Mouse (Mus musculus): ENCODE measurements around the gene Scnm1. TPM values are rescaled to one million over a fixed set of nuclear protein-coding genes. Genes with fewer than 3 reads are reported as not detected.

Scnm1 gene
- polyA plus RNA-seq, 1 experiment: 25.2 TPM

GRCm38 (mm10) chr3:95130081-95130480, 3.7 kb downstream of the Scnm1 start:
- Histone ChIP-seq H3K36me3 (ENCODE audit: control insufficient read depth, insufficient read depth, low read length) (peaks cover 3% of the 10 kb centered on the region; the same call in 1 of the 2 replicates), H3K4me1 (ENCODE audit: control insufficient read depth, insufficient read depth, insufficient read length) (peaks cover 4% of the 10 kb centered on the region), H3K27ac (ENCODE audit: insufficient read depth, low read length) (no peak overlapping the region), H3K27me3 (ENCODE audit: control insufficient read depth, insufficient read depth, low read length) (no peaks in the 10 kb centered on the region), H3K4me3 (ENCODE audit: extremely low read depth, insufficient read depth, insufficient read length) (no peak overlapping the region)
- no peak for DNase-seq (ENCODE audit: low read depth in 1 of 2, low spot score in 2 of 2)
- 95% methylated on average over 5 of the region's 5 CpGs for WGBS
- no peak for TF ChIP-seq CTCF (IDR thresholded peaks at IDR 0.05; ENCODE audit: extremely low read depth, insufficient read depth, insufficient read length, insufficient replicate concordance)
- no peak for TF ChIP-seq POLR2A (IDR thresholded peaks at IDR 0.05; ENCODE audit: low read depth, low read length)

- Histone ChIP-seq H3K36me3 (ENCODE audit: control insufficient read depth, insufficient read depth, low read length) (peaks cover 3% of the 10 kb centered on the region; the same call in 1 of the 2 replicates), H3K27ac (ENCODE audit: insufficient read depth, low read length) (no peak overlapping the region), H3K4me3 (ENCODE audit: extremely low read depth, insufficient read depth, insufficient read length) (no peak overlapping the region), H3K27me3 (ENCODE audit: control insufficient read depth, insufficient read depth, low read length) (no peaks in the 10 kb centered on the region), H3K4me1 (ENCODE audit: control insufficient read depth, insufficient read depth, insufficient read length) (peaks cover 4% of the 10 kb centered on the region)
- DNase-seq (ENCODE audit: low read depth in 1 of 2, low spot score in 2 of 2): no peak
- 83% methylated on average over 6 of the region's 6 CpGs for WGBS
- TF ChIP-seq CTCF (IDR thresholded peaks at IDR 0.05; ENCODE audit: extremely low read depth, insufficient read depth, insufficient read length, insufficient replicate concordance) (no peak), POLR2A (IDR thresholded peaks at IDR 0.05; ENCODE audit: low read depth, low read length) (no peak)
Observed at GRCm38 (mm10) chr3:95129226-95129651, 4.6 kb downstream of the Scnm1 start.

GRCm38 (mm10) chr3:95124972-95125371, 8.8 kb downstream of the Scnm1 start:
- Histone ChIP-seq H3K27me3 (ENCODE audit: control insufficient read depth, insufficient read depth, low read length) (no peaks in the 10 kb centered on the region), H3K4me1 (ENCODE audit: control insufficient read depth, insufficient read depth, insufficient read length) (no peaks in the 10 kb centered on the region), H3K36me3 (ENCODE audit: control insufficient read depth, insufficient read depth, low read length) (peaks cover 21% of the 10 kb centered on the region), H3K27ac (ENCODE audit: insufficient read depth, low read length) (no peak overlapping the region), H3K4me3 (ENCODE audit: extremely low read depth, insufficient read depth, insufficient read length) (no peak overlapping the region)
- WGBS: 50% methylated on average over 5 of the region's 5 CpGs
- DNase-seq (ENCODE audit: low read depth in 1 of 2, low spot score in 2 of 2): no peak
- no peak for TF ChIP-seq CTCF (IDR thresholded peaks at IDR 0.05; ENCODE audit: extremely low read depth, insufficient read depth, insufficient read length, insufficient replicate concordance)
- no peak for TF ChIP-seq POLR2A (IDR thresholded peaks at IDR 0.05; ENCODE audit: low read depth, low read length)

GRCm38 (mm10) chr3:95124246-95124645, 9.6 kb downstream of the Scnm1 start, which contains the start of gene Tmod4:
TSS of gene Tmod4 (plus strand) at chr3:95124476.
- peaks cover 24% of the 10 kb centered on the region for H3K36me3 ChIP-seq (ENCODE audit: control insufficient read depth, insufficient read depth, low read length)

GRCm38 (mm10) chr3:95121580-95121979, 12.2 kb downstream of the Scnm1 start:
- no peak for DNase-seq (ENCODE audit: low read depth in 1 of 2, low spot score in 2 of 2)
- Histone ChIP-seq H3K4me3 (ENCODE audit: extremely low read depth, insufficient read depth, insufficient read length) (no peak overlapping the region), H3K27ac (ENCODE audit: insufficient read depth, low read length) (no peak overlapping the region), H3K27me3 (ENCODE audit: control insufficient read depth, insufficient read depth, low read length) (no peaks in the 10 kb centered on the region), H3K36me3 (ENCODE audit: control insufficient read depth, insufficient read depth, low read length) (peaks cover 28% of the 10 kb centered on the region), H3K4me1 (ENCODE audit: control insufficient read depth, insufficient read depth, insufficient read length) (no peaks in the 10 kb centered on the region)
- WGBS: 72% methylated on average over 6 of the region's 6 CpGs
- TF ChIP-seq CTCF (IDR thresholded peaks at IDR 0.05; ENCODE audit: extremely low read depth, insufficient read depth, insufficient read length, insufficient replicate concordance) (no peak), POLR2A (IDR thresholded peaks at IDR 0.05; ENCODE audit: low read depth, low read length) (no peak)

More at GRCm38 (mm10) chr3:95124246-95124645, 9.6 kb downstream of the Scnm1 start, which contains the start of gene Tmod4:
- no peak within 1 kb of the TSS for H3K4me3 ChIP-seq (ENCODE audit: extremely low read depth, insufficient read depth, insufficient read length)
- H3K27me3 ChIP-seq (ENCODE audit: control insufficient read depth, insufficient read depth, low read length): no peaks in the 10 kb centered on the region
- no peak within 1 kb of the TSS for H3K27ac ChIP-seq (ENCODE audit: insufficient read depth, low read length)
- no peak for DNase-seq (ENCODE audit: low read depth in 1 of 2, low spot score in 2 of 2)
- H3K4me1 ChIP-seq (ENCODE audit: control insufficient read depth, insufficient read depth, insufficient read length): no peaks in the 10 kb centered on the region
- TF ChIP-seq POLR2A (IDR thresholded peaks at IDR 0.05; ENCODE audit: low read depth, low read length): no peak
- TF ChIP-seq CTCF (IDR thresholded peaks at IDR 0.05; ENCODE audit: extremely low read depth, insufficient read depth, insufficient read length, insufficient replicate concordance): peak; percentile 30; the same call in 1 of the 2 replicates
- WGBS: 74% methylated on average over 6 of the region's 6 CpGs

- no peaks in the 10 kb centered on the region for H3K27me3 ChIP-seq (ENCODE audit: control insufficient read depth, insufficient read depth, low read length)
- no peak overlapping the region for H3K4me3 ChIP-seq (ENCODE audit: extremely low read depth, insufficient read depth, insufficient read length)
- 91% methylated on average over 2 of the region's 2 CpGs for WGBS
- no peak for DNase-seq (ENCODE audit: low read depth in 1 of 2, low spot score in 2 of 2)
- H3K4me1 ChIP-seq (ENCODE audit: control insufficient read depth, insufficient read depth, insufficient read length): no peaks in the 10 kb centered on the region
- H3K27ac ChIP-seq (ENCODE audit: insufficient read depth, low read length): no peak overlapping the region
- peaks cover 31% of the 10 kb centered on the region for H3K36me3 ChIP-seq (ENCODE audit: control insufficient read depth, insufficient read depth, low read length)
- TF ChIP-seq POLR2A (IDR thresholded peaks at IDR 0.05; ENCODE audit: low read depth, low read length) (no peak), CTCF (IDR thresholded peaks at IDR 0.05; ENCODE audit: extremely low read depth, insufficient read depth, insufficient read length, insufficient replicate concordance) (no peak)
Observed at GRCm38 (mm10) chr3:95117751-95118150, 16.1 kb downstream of the Scnm1 start.

GRCm38 (mm10) chr3:95112760-95113159, 21.1 kb downstream of the Scnm1 start:
- TF ChIP-seq CTCF (IDR thresholded peaks at IDR 0.05; ENCODE audit: extremely low read depth, insufficient read depth, insufficient read length, insufficient replicate concordance): no peak
- no peak for TF ChIP-seq POLR2A (IDR thresholded peaks at IDR 0.05; ENCODE audit: low read depth, low read length)
- DNase-seq (ENCODE audit: low read depth in 1 of 2, low spot score in 2 of 2): no peak
- no peak overlapping the region for H3K27ac ChIP-seq (ENCODE audit: insufficient read depth, low read length)
- H3K36me3 ChIP-seq (ENCODE audit: control insufficient read depth, insufficient read depth, low read length): peaks cover 4% of the 10 kb centered on the region
- 100% methylated on average over 1 of the region's 1 CpGs for WGBS
- H3K4me1 ChIP-seq (ENCODE audit: control insufficient read depth, insufficient read depth, insufficient read length): no peaks in the 10 kb centered on the region; the same call in 1 of the 2 replicates
- H3K4me3 ChIP-seq (ENCODE audit: extremely low read depth, insufficient read depth, insufficient read length): no peak overlapping the region
- H3K27me3 ChIP-seq (ENCODE audit: control insufficient read depth, insufficient read depth, low read length): no peaks in the 10 kb centered on the region
